Mouse (Mus musculus) neural tube, embryonic 10.5 days (tissue): ENCODE measurements around the gene Crygd.

Experiments used
- DNase-seq: peaks from one replicate; pipeline ENCODE4 v3.0.0-alpha.2; 2017; ENCODE audit warnings: low spot score; ENCODE audit errors: extremely low spot score

Crygd gene

GRCm38 (mm10) chr1:65043433-65043832, 19.8 kb downstream of the Crygd start:
- DNase-seq: no peak

- DNase-seq: no peak
These were observed 21.4 kb downstream of the Crygd start for GRCm38 (mm10) chr1:65041837-65042236.

DNA sequence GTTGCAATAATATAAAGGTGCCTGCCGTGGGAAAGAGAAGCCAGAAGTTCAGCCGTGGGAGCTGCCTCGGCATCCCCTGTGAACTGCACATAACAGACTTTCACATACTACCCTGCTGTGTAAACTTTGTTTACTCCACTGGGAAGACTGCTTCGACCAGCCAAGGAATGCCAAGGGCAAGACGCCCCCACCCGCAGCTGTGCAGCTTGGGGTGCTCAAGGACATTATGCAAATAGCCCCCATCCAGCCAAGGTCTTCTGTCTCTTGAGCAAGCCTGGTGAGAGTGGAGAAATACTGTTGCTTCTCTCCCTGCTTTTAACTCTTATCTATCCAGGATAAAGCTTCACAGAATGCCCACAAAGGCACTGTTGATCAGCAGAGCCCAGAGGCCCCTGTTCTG, 22.4 kb downstream of the Crygd start:
- DNase-seq: no peak

DNA sequence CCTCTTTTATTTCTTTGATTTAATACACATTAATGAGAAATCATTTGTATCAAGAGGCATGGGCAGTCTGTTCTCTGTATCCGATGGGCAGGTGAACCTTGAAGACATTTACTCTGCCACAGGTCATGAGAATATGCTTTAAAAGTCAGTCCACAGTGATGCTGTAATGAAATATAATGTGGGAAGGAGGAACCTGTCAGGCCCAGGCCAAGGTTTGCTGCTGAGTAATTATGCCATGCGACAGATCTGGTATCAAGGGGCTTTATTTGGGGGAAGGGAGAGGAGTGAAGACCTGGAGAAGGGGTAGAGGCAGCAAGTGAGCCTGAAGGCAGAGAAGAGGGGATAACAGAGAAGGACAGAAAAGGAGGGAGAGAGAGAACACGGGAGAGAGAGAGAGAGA, 23.6 kb downstream of the Crygd start:
- no peak for DNase-seq

GRCm38 (mm10) chr1:65037542-65037941, 25.7 kb downstream of the Crygd start:
- no peak for DNase-seq

GRCm38 (mm10) chr1:65035513-65035912, 27.7 kb downstream of the Crygd start:
- no peak for DNase-seq

- DNase-seq: no peak
These were observed 30.6 kb downstream of the Crygd start, which contains the start of gene Akr1cl for GRCm38 (mm10) chr1:65032641-65033040. TSS of gene Akr1cl (minus strand) at chr1:65032759.

DNA sequence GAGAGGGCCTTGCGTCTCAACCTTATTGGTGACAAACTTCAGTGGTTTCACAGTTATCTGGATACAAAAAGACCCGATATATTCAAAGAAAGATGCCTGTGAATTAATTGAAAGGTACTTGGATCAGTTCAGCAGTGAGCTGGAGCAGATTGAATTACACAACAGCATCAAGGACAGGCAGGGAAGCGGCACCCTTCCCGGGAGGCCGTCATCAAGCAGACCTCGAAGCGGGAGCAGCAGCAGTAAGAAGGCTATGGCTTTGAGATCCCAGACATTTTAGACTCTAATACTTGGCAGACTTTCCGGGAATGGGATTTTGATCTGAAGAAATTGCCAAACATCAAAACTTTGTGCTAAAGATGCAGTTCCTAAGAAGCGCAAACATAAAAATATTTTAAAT, 35.0 kb downstream of the Crygd start:
- no peak for DNase-seq

DNA sequence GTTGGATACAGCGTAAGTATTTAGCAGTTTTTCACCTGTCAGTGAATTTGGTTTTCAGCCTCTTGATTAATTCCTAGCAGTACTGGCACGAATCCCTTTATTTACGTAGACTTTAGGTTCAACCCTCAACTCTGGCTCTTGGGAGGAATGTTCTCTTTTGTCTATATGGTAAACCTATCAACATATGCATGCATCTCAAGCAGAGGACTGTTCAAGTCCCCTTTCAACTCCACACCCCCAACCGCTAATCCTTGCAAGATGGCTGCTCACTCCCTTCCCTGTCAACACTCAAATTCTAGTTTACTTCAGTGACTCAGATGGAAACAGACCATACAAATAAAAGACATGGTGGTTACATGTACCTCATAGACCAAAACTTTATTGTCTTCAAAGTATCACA, 50.5 kb downstream of the Crygd start:
- no peak for DNase-seq
